Mouse (Mus musculus) intestine, embryonic 14.5 days (tissue): Measurements from ENCODE around the gene 1700013G24Rik. TPM values are rescaled to one million over a fixed set of nuclear protein-coding genes. Genes with fewer than 3 reads are reported as not detected.
"Not testable (repeated sequence)": the region's sequence is repeated elsewhere in the genome, so short reads cannot be mapped to it uniquely, and the experiment has no call there.

Source experiments
- ATAC-seq: fragments of 200-750 bp; cut with Nextera tagmentation; replicated peaks from 2 replicates; pipeline ENCODE4 v1.8.0; 2017; ENCODE audit warnings: low read depth, moderate number of reproducible peaks, moderate TSS enrichment, moderate library complexity; ENCODE audit not compliant: low FRiP score, low TSS enrichment
- DNase-seq: peaks from one replicate; pipeline ENCODE4 v3.0.0-alpha.2; 2018; ENCODE audit warnings: low spot score
- H3K27ac ChIP-seq: fragments of 300-500 bp; sonication (generic); 2 replicates; pipeline ENCODE4 v1.5.1; 2014; ENCODE audit warnings: low read depth, mild to moderate bottlenecking, control low read depth
- H3K27me3 ChIP-seq: fragments of 300-500 bp; sonication (generic); replicated peaks from 2 replicates; pipeline ENCODE4 v1.6.1; 2014; ENCODE audit warnings: low read length, control low read depth; ENCODE audit not compliant: control insufficient read depth, insufficient read depth
- H3K36me3 ChIP-seq: fragments of 300-500 bp; sonication (generic); 2 replicates; pipeline ENCODE4 v1.6.1; 2014; ENCODE audit warnings: low read length, control low read depth; ENCODE audit not compliant: control insufficient read depth, insufficient read depth
- H3K4me1 ChIP-seq: fragments of 300-500 bp; sonication (generic); replicated peaks from 2 replicates; pipeline ENCODE4 v1.6.1; 2014; ENCODE audit warnings: low read length, control low read depth, mixed read lengths; ENCODE audit not compliant: control insufficient read depth, insufficient read depth
- H3K4me2 ChIP-seq: fragments of 300-500 bp; sonication (generic); 2 replicates; pipeline ENCODE4 v1.6.1; 2014; ENCODE audit warnings: low read length
- H3K4me3 ChIP-seq: fragments of 300-500 bp; sonication (generic); 2 replicates; pipeline ENCODE4 v1.5.1; 2014; ENCODE audit warnings: low read depth, low read length, control low read depth, mixed read lengths
- H3K9ac ChIP-seq: fragments of 300-500 bp; sonication (generic); 2 replicates; pipeline ENCODE4 v1.6.1; 2014; ENCODE audit warnings: mild to moderate bottlenecking, low read length
- H3K9me3 ChIP-seq: fragments of 300-500 bp; sonication (generic); 2 replicates; pipeline ENCODE4 v1.6.1; 2016; ENCODE audit warnings: low read length, control low read depth; ENCODE audit not compliant: control insufficient read depth
- WGBS: fragments of 180-500 bp; shearing (Covaris S2); extraction: QIAGEN DNeasy Blood & Tissue Kit; methylation state at CpG from one replicate; pipeline ENCODE4 v1.1.7; 2014; 5-methylcytosine and 5-hydroxymethylcytosine counted together
- polyA plus RNA-seq: library from polyadenylated mRNA; unstranded; fragments of >200 nt; fragmentation: Nextera tagmentation; extraction: Ambion mirVana; gene quantifications from 2 replicates; pipeline ENCODE4 v1.2.1, GENCODE M21; 2014

The 1700013G24Rik gene
- polyA plus RNA-seq, result not detected in 2 replicates

DNA sequence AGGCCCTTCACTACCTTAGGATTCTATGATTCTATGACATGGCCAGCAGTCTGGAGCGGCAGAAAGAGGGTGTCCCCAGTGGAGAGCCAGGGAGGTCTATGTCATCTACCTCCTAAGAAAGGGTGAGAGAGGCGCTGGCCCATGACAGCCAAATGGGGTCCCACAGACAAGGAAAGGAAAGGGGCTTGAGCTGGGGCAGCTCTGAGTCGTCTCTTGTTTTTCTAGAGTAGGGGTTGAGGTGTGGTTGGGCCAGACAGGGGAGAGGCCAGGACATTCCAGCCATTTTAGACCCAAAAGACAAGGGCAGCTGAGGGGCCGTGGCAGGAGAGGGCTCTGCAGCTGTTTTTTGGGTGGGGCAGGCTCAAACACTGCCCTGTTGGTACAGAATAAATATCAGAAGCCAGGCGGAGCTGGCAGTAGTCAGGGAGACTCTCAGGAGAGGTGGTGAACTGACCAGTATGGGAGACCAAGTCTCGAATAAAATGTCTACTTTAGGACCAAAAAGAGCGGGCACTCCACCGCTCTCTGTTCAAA lies at the start of gene 1700013G24Rik:
TSS of gene 1700013G24Rik (plus strand) at position 51 of the 534 bp plus-strand sequence.
- H3K27ac ChIP-seq, result no peak within 1 kb of the TSS
- H3K9ac ChIP-seq, result no peak within 1 kb of the TSS
- H3K36me3 ChIP-seq, result no peaks in the 10 kb centered on the region
- 81% methylated on average over 8 of the region's 8 CpGs for WGBS
- ATAC-seq (no peak), DNase-seq (no peak)
- H3K4me3 ChIP-seq, result no peak within 1 kb of the TSS
- H3K4me1 ChIP-seq, result 0 out of 2 replicates have a peak, but pooled peaks cover 5% of the 10 kb centered on the region
- no peak within 1 kb of the TSS for H3K4me2 ChIP-seq
- no peaks in the 10 kb centered on the region for H3K27me3 ChIP-seq
- no peaks in the 10 kb centered on the region for H3K9me3 ChIP-seq

DNA sequence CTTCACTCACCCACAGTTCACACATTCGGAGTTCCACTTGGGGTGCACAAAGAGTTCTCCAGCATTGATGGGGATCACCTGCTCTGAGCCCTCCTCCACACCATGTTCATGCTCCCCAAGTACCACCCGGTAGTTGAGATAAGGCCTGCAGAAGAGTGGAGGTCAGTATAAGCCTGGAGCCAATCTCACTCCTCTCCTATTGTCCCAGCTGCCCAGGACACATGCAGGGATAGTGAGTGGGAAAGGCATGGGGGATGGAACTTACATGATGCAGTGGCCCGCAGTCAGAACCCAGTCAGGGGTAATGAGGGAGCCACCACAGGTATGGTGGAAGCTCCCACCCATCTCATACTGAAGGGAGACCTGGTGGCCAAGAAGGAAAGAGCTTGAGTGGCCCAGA lies 47.5 kb upstream of the 1700013G24Rik start:
- H3K4me2 ChIP-seq, result no peak overlapping the region
- no peaks in the 10 kb centered on the region for H3K9me3 ChIP-seq
- 82% methylated on average over 3 of the region's 3 CpGs for WGBS
- no peak overlapping the region for H3K4me3 ChIP-seq
- no peaks in the 10 kb centered on the region for H3K4me1 ChIP-seq
- no peaks in the 10 kb centered on the region for H3K36me3 ChIP-seq
- H3K27ac ChIP-seq, result no peak overlapping the region
- no peaks in the 10 kb centered on the region for H3K27me3 ChIP-seq
- DNase-seq (no peak), ATAC-seq (no peak)
- H3K9ac ChIP-seq, result no peak overlapping the region

DNA sequence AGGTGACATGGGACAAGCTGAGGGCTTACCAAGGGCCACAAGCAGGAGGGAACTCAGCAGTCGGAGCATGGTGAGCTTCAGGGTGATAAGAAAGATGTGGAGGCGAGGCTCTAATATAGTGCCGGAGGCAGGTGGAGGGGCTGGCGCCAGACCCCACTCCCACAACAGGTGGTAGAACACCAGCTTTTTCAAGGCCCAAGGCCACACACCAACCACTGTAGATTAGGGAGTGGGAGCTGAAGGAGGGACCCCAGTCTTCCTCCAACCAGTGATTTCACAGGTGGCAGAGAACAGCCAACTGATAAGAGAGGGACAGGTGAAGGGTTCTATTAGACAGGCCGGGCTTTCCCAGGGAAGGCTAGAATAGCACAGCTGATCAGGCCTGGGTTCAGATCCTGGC lies 43.4 kb upstream of the 1700013G24Rik start, which contains the start of gene Cela3a:
TSS of gene Cela3a (minus strand) at position 101 of the 400 bp plus-strand sequence.
- Histone ChIP-seq H3K4me2 (no peak within 1 kb of the TSS), H3K4me3 (no peak within 1 kb of the TSS), H3K9ac (no peak within 1 kb of the TSS), H3K36me3 (no peaks in the 10 kb centered on the region), H3K9me3 (no peaks in the 10 kb centered on the region), H3K27me3 (no peaks in the 10 kb centered on the region), H3K27ac (no peak within 1 kb of the TSS), H3K4me1 (no peaks in the 10 kb centered on the region)
- 86% methylated on average over 5 of the region's 5 CpGs for WGBS
- DNase-seq (no peak), ATAC-seq (no peak)

DNA sequence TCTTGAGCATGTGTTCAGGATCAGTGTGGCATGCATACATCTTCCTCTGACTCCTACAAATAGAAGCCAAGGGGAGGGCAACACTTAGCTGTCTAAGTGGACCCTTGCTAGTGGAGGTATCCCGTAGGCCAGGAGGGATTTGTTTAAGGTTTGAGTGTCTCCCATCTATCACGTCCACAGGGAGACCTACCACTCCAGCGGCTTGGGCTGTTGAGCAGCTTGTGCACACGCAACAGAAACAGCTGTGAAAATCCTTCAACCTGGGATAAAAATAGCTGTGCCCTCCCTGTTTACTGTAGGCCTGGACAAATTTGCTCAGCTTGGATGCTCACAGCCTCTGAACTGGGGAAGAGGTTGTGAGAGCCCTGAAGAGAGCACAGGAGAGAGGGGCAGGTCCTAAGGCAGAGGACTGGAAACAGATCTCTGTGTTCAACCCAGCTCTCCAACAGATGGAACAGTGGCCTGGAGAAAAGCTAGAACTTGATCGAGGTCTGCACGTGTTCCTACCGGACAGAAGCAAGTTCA lies 40.8 kb upstream of the 1700013G24Rik start:
- not testable (repeated sequence) for H3K4me2 ChIP-seq, H3K27ac ChIP-seq, ATAC-seq, H3K9me3 ChIP-seq, H3K4me3 ChIP-seq, H3K36me3 ChIP-seq, DNase-seq, H3K4me1 ChIP-seq, H3K9ac ChIP-seq, H3K27me3 ChIP-seq
- WGBS, result 57% methylated on average over 7 of the region's 7 CpGs

DNA sequence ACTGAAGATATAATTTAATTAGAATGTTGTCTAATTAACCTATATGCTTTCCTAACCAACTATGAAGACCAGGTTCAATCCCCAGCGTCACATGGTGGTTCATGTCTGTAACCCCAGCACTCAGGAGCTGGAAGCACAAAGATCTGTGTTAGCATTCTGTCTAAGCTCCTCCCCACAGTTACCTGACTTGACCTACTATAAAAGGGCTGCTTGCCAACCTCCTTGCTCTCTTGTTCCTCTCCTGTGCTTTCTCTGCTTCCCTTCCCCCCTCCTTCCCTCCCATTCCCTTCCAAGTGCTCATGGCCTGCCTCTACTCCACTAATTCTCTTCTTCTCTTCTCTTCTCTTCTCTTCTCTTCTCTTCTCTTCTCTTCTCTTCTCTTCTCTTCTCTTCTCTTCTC lies 38.1 kb upstream of the 1700013G24Rik start:
- Histone ChIP-seq H3K36me3 (no peaks in the 10 kb centered on the region), H3K4me2 (no peak overlapping the region), H3K4me1 (no peaks in the 10 kb centered on the region), H3K9ac (no peak overlapping the region), H3K27me3 (no peaks in the 10 kb centered on the region), H3K9me3 (no peaks in the 10 kb centered on the region), H3K4me3 (no peak overlapping the region), H3K27ac (no peak overlapping the region)
- no peak for DNase-seq
- ATAC-seq, result no peak
- 61% methylated on average over 1 of the region's 1 CpGs for WGBS

DNA sequence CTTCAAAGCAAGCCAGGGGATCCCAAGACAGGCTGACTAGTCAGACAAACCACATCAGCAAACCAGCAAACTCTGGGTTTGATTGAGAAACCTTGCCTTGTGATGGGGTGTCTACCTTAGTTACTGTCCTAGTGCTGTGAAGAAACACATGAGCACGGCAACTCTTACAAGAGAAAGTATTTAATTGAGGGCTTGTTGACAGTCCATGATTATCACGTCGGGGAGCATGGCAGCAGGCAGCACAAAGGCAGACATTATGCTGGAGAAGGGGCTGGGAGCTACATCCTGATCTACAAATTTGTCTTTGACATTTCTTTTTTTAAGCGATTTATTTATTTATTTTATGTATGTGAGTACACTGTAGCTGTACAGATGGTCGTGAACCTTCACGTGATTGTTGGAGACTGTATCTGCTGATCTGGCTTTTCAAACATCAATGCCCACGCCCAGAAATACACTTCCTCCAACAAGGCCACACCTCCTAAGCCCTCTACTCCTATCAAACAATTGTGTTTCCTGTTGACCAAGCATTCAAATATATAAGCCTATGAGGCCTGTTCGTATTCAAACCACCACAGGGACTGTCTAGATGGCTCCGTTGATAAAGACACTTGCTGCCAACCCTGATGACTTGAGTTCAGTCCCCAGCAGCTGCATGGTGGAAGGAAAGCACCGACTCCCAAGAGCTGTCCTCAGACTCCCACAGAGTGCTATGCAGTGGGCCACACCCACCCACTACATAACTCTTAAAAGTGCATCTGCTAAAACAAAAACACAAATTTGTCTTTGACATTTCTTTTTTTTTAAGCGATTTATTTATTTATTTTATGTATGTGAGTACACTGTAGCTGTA lies 35.1 kb upstream of the 1700013G24Rik start:
- no peak overlapping the region for H3K9ac ChIP-seq
- no peaks in the 10 kb centered on the region for H3K27me3 ChIP-seq
- ATAC-seq (no peak), DNase-seq (no peak)
- WGBS, result 69% methylated on average over 11 of the region's 11 CpGs
- H3K27ac ChIP-seq, result no peak overlapping the region
- no peak overlapping the region for H3K4me2 ChIP-seq
- H3K9me3 ChIP-seq, result no peaks in the 10 kb centered on the region
- no peaks in the 10 kb centered on the region for H3K4me1 ChIP-seq
- no peak overlapping the region for H3K4me3 ChIP-seq
- no peaks in the 10 kb centered on the region for H3K36me3 ChIP-seq

DNA sequence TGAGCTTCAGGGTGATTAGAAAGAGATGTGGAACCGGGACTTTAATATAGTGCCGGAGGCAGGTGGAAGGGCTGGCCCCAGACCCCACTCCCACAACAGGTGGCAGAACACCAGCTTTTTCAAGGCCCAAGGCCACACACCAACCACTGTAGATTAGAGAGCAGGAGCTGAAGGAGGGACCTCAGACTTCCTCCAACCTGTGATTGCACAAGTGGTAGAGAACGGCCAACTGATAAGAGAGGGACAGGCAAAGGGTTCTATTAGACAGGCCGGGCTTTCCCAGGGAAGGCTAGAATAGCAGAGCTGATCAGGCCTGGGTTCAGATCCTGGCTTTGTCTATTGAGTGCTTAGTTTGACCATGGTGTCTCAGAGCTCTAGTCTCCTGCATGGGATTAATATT lies 22.6 kb upstream of the 1700013G24Rik start, which contains the start of gene Cela3b:
TSS of gene Cela3b (minus strand) at position 39 of the 400 bp plus-strand sequence.
- ATAC-seq (no peak), DNase-seq (no peak)
- Histone ChIP-seq H3K9ac (no peak within 1 kb of the TSS), H3K36me3 (no peaks in the 10 kb centered on the region), H3K4me3 (no peak within 1 kb of the TSS), H3K4me2 (no peak within 1 kb of the TSS), H3K27me3 (no peaks in the 10 kb centered on the region), H3K27ac (no peak within 1 kb of the TSS), H3K9me3 (no peaks in the 10 kb centered on the region), H3K4me1 (no peaks in the 10 kb centered on the region)
- 85% methylated on average over 4 of the region's 4 CpGs for WGBS

DNA sequence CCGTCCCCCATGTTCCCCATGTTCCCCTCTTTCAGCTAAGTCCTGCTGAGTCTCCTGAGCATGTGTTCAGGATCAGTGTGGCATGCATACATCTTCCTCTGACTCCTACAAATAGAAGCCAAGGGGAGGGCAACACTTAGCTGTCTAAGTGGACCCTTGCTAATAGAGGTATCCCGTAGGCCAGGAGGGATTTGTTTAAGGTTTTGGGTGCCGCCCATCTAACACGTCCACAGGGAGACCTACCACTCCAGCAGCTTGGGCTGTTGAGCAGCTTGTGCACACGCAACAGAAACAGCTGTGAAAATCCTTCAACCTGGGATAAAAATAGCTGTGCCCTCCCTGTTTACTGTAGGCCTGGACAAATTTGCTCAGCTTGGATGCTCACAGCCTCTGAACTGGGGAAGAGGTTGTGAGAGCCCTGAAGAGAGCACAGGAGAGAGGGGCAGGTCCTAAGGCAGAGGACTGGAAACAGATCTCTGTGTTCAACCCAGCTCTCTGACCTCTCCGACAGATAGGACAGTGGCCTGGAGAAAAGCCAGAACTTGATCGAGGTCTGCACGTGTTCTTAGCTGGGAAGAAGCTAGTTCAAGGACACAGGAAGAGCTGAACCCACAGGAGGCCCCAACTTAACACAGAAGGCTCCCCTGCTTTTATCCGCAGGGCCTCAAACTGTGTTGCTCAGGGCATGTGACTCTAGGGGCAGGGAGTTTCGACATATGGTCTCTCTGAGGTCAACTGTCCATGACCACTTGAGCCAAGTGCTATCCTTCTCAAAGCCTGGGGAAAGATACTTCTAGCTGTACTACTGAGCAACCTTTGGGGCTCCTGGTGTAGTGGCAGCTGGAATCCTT lies 20.2 kb upstream of the 1700013G24Rik start:
- not testable (repeated sequence) for H3K27ac ChIP-seq, H3K4me3 ChIP-seq, H3K4me2 ChIP-seq, DNase-seq, H3K4me1 ChIP-seq, H3K27me3 ChIP-seq, H3K9me3 ChIP-seq, H3K36me3 ChIP-seq, H3K9ac ChIP-seq, ATAC-seq
- 63% methylated on average over 10 of the region's 10 CpGs for WGBS
